Mouse (Mus musculus): ENCODE results near the gene Tssk4. TPM values are rescaled to one million over a fixed set of nuclear protein-coding genes. Genes with fewer than 3 reads are reported as not detected.

The Tssk4 gene
- polyA plus RNA-seq, 1 experiment from 2014 or later = 0.15 TPM

- under 1% methylated on average over 39 of the region's 39 CpGs for WGBS (ENCODE audit: insufficient replicate concordance)
- Histone ChIP-seq H3K4me3 (ENCODE audit: low read depth, low read length) (peak within 1 kb of the TSS; percentile 73), H3K4me2 (ENCODE audit: low read depth, low read length) (peak within 1 kb of the TSS; percentile 69), H3K9me3 (replicated peaks; ENCODE audit: control insufficient read depth, low read length) (no peaks in the 10 kb centered on the region), H3K36me3 (ENCODE audit: control insufficient read depth, insufficient read depth) (peaks cover 8% of the 10 kb centered on the region), H3K4me1 (ENCODE audit: control insufficient read depth, low read depth, low read length) (peaks cover 17% of the 10 kb centered on the region), H3K9ac (ENCODE audit: low read depth, low read length) (peak within 1 kb of the TSS; percentile 67), H3K27me3 (ENCODE audit: control insufficient read depth, insufficient read depth, low read depth, low read length) (no peaks in the 10 kb centered on the region), H3K27ac (ENCODE audit: low read length) (peak within 1 kb of the TSS; percentile 45)
- ATAC-seq (ENCODE audit: low read depth) = peak; percentile 94
Measured at GRCm38 (mm10) chr14:55659960-55660573, 10.1 kb downstream of the Tssk4 start, which contains the start of gene Mdp1. Gene Mdp1 (minus strand): TSS chr14:55660508.

GRCm38 (mm10) chr14:55660636-55661035 lies 10.7 kb downstream of the Tssk4 start:
- peak overlapping the region; percentile 67 for H3K9ac ChIP-seq (ENCODE audit: low read depth, low read length)

GRCm38 (mm10) chr14:55671486-55671832 lies 21.5 kb downstream of the Tssk4 start:
- peak overlapping the region; percentile 96 for H3K4me3 ChIP-seq (ENCODE audit: low read depth, low read length)
- H3K4me2 ChIP-seq (ENCODE audit: low read depth, low read length) = peak overlapping the region; percentile 88
- H3K27me3 ChIP-seq (ENCODE audit: control insufficient read depth, insufficient read depth, low read depth, low read length) = no peaks in the 10 kb centered on the region
- H3K36me3 ChIP-seq (ENCODE audit: control insufficient read depth, insufficient read depth) = peaks cover 14% of the 10 kb centered on the region
- H3K9ac ChIP-seq (ENCODE audit: low read depth, low read length) = peak overlapping the region; percentile 85
- peak overlapping the region; percentile 92 for H3K27ac ChIP-seq (ENCODE audit: low read length)
- H3K4me1 ChIP-seq (ENCODE audit: control insufficient read depth, low read depth, low read length) = peaks cover 20% of the 10 kb centered on the region
- peak; percentile 12; the same call in 1 of the 2 replicates for ATAC-seq (ENCODE audit: low read depth)
- no peaks in the 10 kb centered on the region for H3K9me3 ChIP-seq (replicated peaks; ENCODE audit: control insufficient read depth, low read length)
- WGBS (ENCODE audit: insufficient replicate concordance) = 0% methylated on average over 12 of the region's 12 CpGs

More at GRCm38 (mm10) chr14:55660636-55661035, 10.7 kb downstream of the Tssk4 start:
- ATAC-seq (ENCODE audit: low read depth) = no peak
- Histone ChIP-seq H3K27me3 (ENCODE audit: control insufficient read depth, insufficient read depth, low read depth, low read length) (no peaks in the 10 kb centered on the region), H3K36me3 (ENCODE audit: control insufficient read depth, insufficient read depth) (peaks cover 8% of the 10 kb centered on the region), H3K27ac (ENCODE audit: low read length) (peak overlapping the region; percentile 45; the same call in 1 of the 2 replicates), H3K4me1 (ENCODE audit: control insufficient read depth, low read depth, low read length) (peaks cover 17% of the 10 kb centered on the region), H3K4me2 (ENCODE audit: low read depth, low read length) (peak overlapping the region; percentile 69), H3K4me3 (ENCODE audit: low read depth, low read length) (peak overlapping the region; percentile 73), H3K9me3 (replicated peaks; ENCODE audit: control insufficient read depth, low read length) (no peaks in the 10 kb centered on the region)
- WGBS (ENCODE audit: insufficient replicate concordance) = 59% methylated on average over 2 of the region's 2 CpGs

- ATAC-seq (ENCODE audit: low read depth) = peak; percentile 99
- Histone ChIP-seq H3K9me3 (replicated peaks; ENCODE audit: control insufficient read depth, low read length) (no peaks in the 10 kb centered on the region), H3K9ac (ENCODE audit: low read depth, low read length) (peak within 1 kb of the TSS; percentile 85), H3K36me3 (ENCODE audit: control insufficient read depth, insufficient read depth) (peaks cover 18% of the 10 kb centered on the region), H3K4me1 (ENCODE audit: control insufficient read depth, low read depth, low read length) (peaks cover 20% of the 10 kb centered on the region), H3K4me2 (ENCODE audit: low read depth, low read length) (peak within 1 kb of the TSS; percentile 88), H3K4me3 (ENCODE audit: low read depth, low read length) (peak within 1 kb of the TSS; percentile 96), H3K27me3 (ENCODE audit: control insufficient read depth, insufficient read depth, low read depth, low read length) (no peaks in the 10 kb centered on the region), H3K27ac (ENCODE audit: low read length) (peak within 1 kb of the TSS; percentile 92)
- WGBS (ENCODE audit: insufficient replicate concordance) = under 1% methylated on average over 38 of the region's 38 CpGs
Measured at GRCm38 (mm10) chr14:55671833-55672740, 22.1 kb downstream of the Tssk4 start, which contains the start of the genes Gmpr2 and Nedd8. Gene Gmpr2 (plus strand): TSS chr14:55671941. Gene Nedd8 (minus strand): TSS chr14:55672124.

- H3K4me1 ChIP-seq (ENCODE audit: control insufficient read depth, low read depth, low read length) = peaks cover 20% of the 10 kb centered on the region
- peak overlapping the region; percentile 92 for H3K27ac ChIP-seq (ENCODE audit: low read length)
- H3K4me3 ChIP-seq (ENCODE audit: low read depth, low read length) = peak overlapping the region; percentile 96
- no peaks in the 10 kb centered on the region for H3K27me3 ChIP-seq (ENCODE audit: control insufficient read depth, insufficient read depth, low read depth, low read length)
- peak overlapping the region; percentile 86 for H3K4me2 ChIP-seq (ENCODE audit: low read depth, low read length)
- peaks cover 24% of the 10 kb centered on the region for H3K36me3 ChIP-seq (ENCODE audit: control insufficient read depth, insufficient read depth)
- peak overlapping the region; percentile 55 for H3K9ac ChIP-seq (ENCODE audit: low read depth, low read length)
- no peaks in the 10 kb centered on the region for H3K9me3 ChIP-seq (replicated peaks; ENCODE audit: control insufficient read depth, low read length)
- WGBS (ENCODE audit: insufficient replicate concordance) = 56% methylated on average over 7 of the region's 7 CpGs
- ATAC-seq (ENCODE audit: low read depth) = no peak
Measured at GRCm38 (mm10) chr14:55672741-55673060, 22.7 kb downstream of the Tssk4 start.

GRCm38 (mm10) chr14:55677615-55678014 lies 27.6 kb downstream of the Tssk4 start:
- Histone ChIP-seq H3K36me3 (ENCODE audit: control insufficient read depth, insufficient read depth) (peaks cover 48% of the 10 kb centered on the region), H3K4me1 (ENCODE audit: control insufficient read depth, low read depth, low read length) (peaks cover 18% of the 10 kb centered on the region), H3K4me3 (ENCODE audit: low read depth, low read length) (no peak overlapping the region), H3K27me3 (ENCODE audit: control insufficient read depth, insufficient read depth, low read depth, low read length) (no peaks in the 10 kb centered on the region), H3K27ac (ENCODE audit: low read length) (no peak overlapping the region), H3K9me3 (replicated peaks; ENCODE audit: control insufficient read depth, low read length) (no peaks in the 10 kb centered on the region), H3K4me2 (ENCODE audit: low read depth, low read length) (no peak overlapping the region), H3K9ac (ENCODE audit: low read depth, low read length) (no peak overlapping the region)
- 73% methylated on average over 4 of the region's 4 CpGs for WGBS (ENCODE audit: insufficient replicate concordance)
- no peak for ATAC-seq (ENCODE audit: low read depth)

- under 1% methylated on average over 66 of the region's 66 CpGs for WGBS (ENCODE audit: insufficient replicate concordance)
- Histone ChIP-seq H3K36me3 (ENCODE audit: control insufficient read depth, insufficient read depth) (peaks cover 37% of the 10 kb centered on the region), H3K27me3 (ENCODE audit: control insufficient read depth, insufficient read depth, low read depth, low read length) (no peaks in the 10 kb centered on the region), H3K4me3 (ENCODE audit: low read depth, low read length) (peak within 1 kb of the TSS; percentile 74), H3K9ac (ENCODE audit: low read depth, low read length) (peak within 1 kb of the TSS; percentile 82), H3K27ac (ENCODE audit: low read length) (peak within 1 kb of the TSS; percentile 95), H3K9me3 (replicated peaks; ENCODE audit: control insufficient read depth, low read length) (no peaks in the 10 kb centered on the region), H3K4me2 (ENCODE audit: low read depth, low read length) (peak within 1 kb of the TSS; percentile 83), H3K4me1 (ENCODE audit: control insufficient read depth, low read depth, low read length) (peaks cover 13% of the 10 kb centered on the region)
- peak; percentile 96 for ATAC-seq (ENCODE audit: low read depth)
Measured at GRCm38 (mm10) chr14:55681160-55682117, 31.5 kb downstream of the Tssk4 start, which contains the start of gene Tinf2. Gene Tinf2 (minus strand): TSS chr14:55681820.

GRCm38 (mm10) chr14:55682118-55682493 lies 32.1 kb downstream of the Tssk4 start:
- Histone ChIP-seq H3K27me3 (ENCODE audit: control insufficient read depth, insufficient read depth, low read depth, low read length) (no peaks in the 10 kb centered on the region), H3K4me3 (ENCODE audit: low read depth, low read length) (peak overlapping the region; percentile 74), H3K4me1 (ENCODE audit: control insufficient read depth, low read depth, low read length) (peaks cover 13% of the 10 kb centered on the region), H3K4me2 (ENCODE audit: low read depth, low read length) (peak overlapping the region; percentile 83), H3K27ac (ENCODE audit: low read length) (peak overlapping the region; percentile 95), H3K9me3 (replicated peaks; ENCODE audit: control insufficient read depth, low read length) (no peaks in the 10 kb centered on the region), H3K9ac (ENCODE audit: low read depth, low read length) (peak overlapping the region; percentile 82), H3K36me3 (ENCODE audit: control insufficient read depth, insufficient read depth) (peaks cover 30% of the 10 kb centered on the region)
- ATAC-seq (ENCODE audit: low read depth) = no peak
- WGBS (ENCODE audit: insufficient replicate concordance) = 11% methylated on average over 3 of the region's 3 CpGs
